Mouse (Mus musculus) thymus, postnatal 10 days (tissue): ENCODE measurements around the gene Rad1.
"Not testable (repeated sequence)": the region's sequence is repeated elsewhere in the genome, so short reads cannot be mapped to it uniquely, and the experiment has no call there.

Experiments used
- DNase-seq, 2 experiments: peaks; one replicate each; pipeline ENCODE4 v3.0.0; 2021; ENCODE audit warnings: low spot score in 2 of 2

The Rad1 gene

GRCm38 (mm10) chr15:10506099-10506498 is 20.3 kb downstream of the Rad1 start:
- DNase-seq = no peak

- DNase-seq = no peak
Observed at GRCm38 (mm10) chr15:10515166-10515565, 29.3 kb downstream of the Rad1 start.

- DNase-seq = no peak
Observed at GRCm38 (mm10) chr15:10525896-10526295, 40.1 kb downstream of the Rad1 start.

GRCm38 (mm10) chr15:10531352-10531751 is 45.5 kb downstream of the Rad1 start:
- DNase-seq = no peak

GRCm38 (mm10) chr15:10533361-10533760 is 47.5 kb downstream of the Rad1 start:
- not testable (repeated sequence) for DNase-seq

- DNase-seq = no peak
Observed at GRCm38 (mm10) chr15:10534591-10534990, 48.8 kb downstream of the Rad1 start.

- no peak for DNase-seq
Observed at GRCm38 (mm10) chr15:10535969-10536368, 50.2 kb downstream of the Rad1 start.

GRCm38 (mm10) chr15:10540271-10541088 is 54.7 kb downstream of the Rad1 start:
- no peak for DNase-seq
